Mouse (Mus musculus) lung, adult 2 months (tissue): Measurements from ENCODE around the gene Ift122. TPM values are rescaled to one million over a fixed set of nuclear protein-coding genes. Genes with fewer than 3 reads are reported as not detected.

ENCODE experiments used
- DNase-seq: peaks from one replicate; pipeline ENCODE4 v3.0.0; 2022
- H3K4me1 ChIP-seq: fragments of 200-500 bp; 2 replicates; pipeline ENCODE4 v1.6.1; 2011; ENCODE audit warnings: low read length; ENCODE audit not compliant: control insufficient read depth, insufficient read depth
- H3K4me3 ChIP-seq: fragments of 200-500 bp; replicated peaks from 2 replicates; pipeline ENCODE3; 2011; ENCODE audit warnings: low read depth, mild to moderate bottlenecking, control low read depth, low read length; ENCODE audit errors: extremely low read depth
- CTCF ChIP-seq: fragments of 200-500 bp; IDR thresholded peaks from 2 replicates; pipeline ENCODE4 v1.5.1; 2011; ENCODE audit warnings: mild to moderate bottlenecking, low read length, control low read depth; ENCODE audit not compliant: insufficient read depth
- POLR2A ChIP-seq: fragments of 200-500 bp; IDR thresholded peaks from 2 replicates; pipeline ENCODE4 v1.6.1; 2011; ENCODE audit warnings: low read depth, mild to moderate bottlenecking, control low read depth, low read length, borderline replicate concordance; ENCODE audit errors: extremely low read depth
- WGBS: fragments of 180-500 bp; shearing (Covaris S2); methylation state at CpG from one replicate; pipeline ENCODE4 v1.1.7; 2018; 5-methylcytosine and 5-hydroxymethylcytosine counted together
- polyA plus RNA-seq: library from polyadenylated mRNA; depleted of rRNA; stranded (reverse); fragments of >200 nt; gene quantifications from 2 replicates; pipeline ENCODE4 v1.2.3, GENCODE M21; 2012

Gene Ift122
- polyA plus RNA-seq, 1 experiment, result 13.4 TPM

GRCm38 (mm10) chr6:115901489-115901931 is 48.2 kb downstream of the Ift122 start:
- DNase-seq, result no peak
- H3K4me3 ChIP-seq, result no peak overlapping the region
- peaks cover 21% of the 10 kb centered on the region for H3K4me1 ChIP-seq
- WGBS, result 49% methylated on average over 8 of the region's 8 CpGs
- TF ChIP-seq POLR2A (no peak), CTCF (no peak)

- WGBS, result 76% methylated on average over 3 of the region's 3 CpGs
- TF ChIP-seq CTCF, result no peak
- TF ChIP-seq POLR2A, result no peak
- peaks cover 21% of the 10 kb centered on the region for H3K4me1 ChIP-seq
- H3K4me3 ChIP-seq, result no peak overlapping the region
- no peak for DNase-seq
Measured at GRCm38 (mm10) chr6:115902545-115902944, 49.3 kb downstream of the Ift122 start.

GRCm38 (mm10) chr6:115905568-115905967 is 52.3 kb downstream of the Ift122 start:
- peaks cover 32% of the 10 kb centered on the region for H3K4me1 ChIP-seq
- no peak overlapping the region for H3K4me3 ChIP-seq
- WGBS, result 51% methylated on average over 6 of the region's 6 CpGs
- TF ChIP-seq CTCF, result no peak
- no peak for TF ChIP-seq POLR2A
- DNase-seq, result no peak

- no peak for TF ChIP-seq POLR2A
- no peak for TF ChIP-seq CTCF
- Histone ChIP-seq H3K4me1 (peaks cover 36% of the 10 kb centered on the region), H3K4me3 (no peak overlapping the region)
- DNase-seq, result no peak
- WGBS, result 50% methylated on average over 1 of the region's 1 CpGs
Measured at GRCm38 (mm10) chr6:115906455-115906854, 53.2 kb downstream of the Ift122 start.

GRCm38 (mm10) chr6:115906871-115907270 is 53.6 kb downstream of the Ift122 start:
- TF ChIP-seq CTCF (no peak), POLR2A (no peak)
- Histone ChIP-seq H3K4me3 (no peak overlapping the region), H3K4me1 (peaks cover 37% of the 10 kb centered on the region)
- 77% methylated on average over 2 of the region's 2 CpGs for WGBS
- no peak for DNase-seq

- WGBS, result 55% methylated on average over 6 of the region's 6 CpGs
Measured at GRCm38 (mm10) chr6:115908421-115908982, 55.2 kb downstream of the Ift122 start.

GRCm38 (mm10) chr6:115909052-115909451 is 55.8 kb downstream of the Ift122 start:
- TF ChIP-seq CTCF (no peak), POLR2A (no peak)
- H3K4me1 ChIP-seq, result peaks cover 35% of the 10 kb centered on the region
- no peak for DNase-seq
- 88% methylated on average over 3 of the region's 3 CpGs for WGBS
- no peak overlapping the region for H3K4me3 ChIP-seq

More at GRCm38 (mm10) chr6:115908421-115908982, 55.2 kb downstream of the Ift122 start:
- H3K4me1 ChIP-seq, result peaks cover 35% of the 10 kb centered on the region
- no peak overlapping the region for H3K4me3 ChIP-seq
- no peak for DNase-seq
- no peak for TF ChIP-seq CTCF
- TF ChIP-seq POLR2A, result no peak

GRCm38 (mm10) chr6:115909940-115910339 is 56.7 kb downstream of the Ift122 start:
- 37% methylated on average over 8 of the region's 8 CpGs for WGBS
- no peak overlapping the region for H3K4me3 ChIP-seq
- DNase-seq, result peak; percentile 45

GRCm38 (mm10) chr6:115911763-115912162 is 58.5 kb downstream of the Ift122 start:
- TF ChIP-seq POLR2A, result no peak
- Histone ChIP-seq H3K4me1 (peaks cover 29% of the 10 kb centered on the region), H3K4me3 (no peak overlapping the region)
- 72% methylated on average over 6 of the region's 6 CpGs for WGBS
- no peak for DNase-seq

More at GRCm38 (mm10) chr6:115909940-115910339, 56.7 kb downstream of the Ift122 start:
- H3K4me1 ChIP-seq, result peaks cover 30% of the 10 kb centered on the region
- TF ChIP-seq POLR2A (peak; percentile 17; the same call in 1 of the 2 replicates), CTCF (no peak)

- H3K4me1 ChIP-seq, result peaks cover 29% of the 10 kb centered on the region
- no peak for DNase-seq
- 90% methylated on average over 10 of the region's 10 CpGs for WGBS
- no peak for TF ChIP-seq POLR2A
- no peak overlapping the region for H3K4me3 ChIP-seq
Measured at GRCm38 (mm10) chr6:115913482-115913881, 60.2 kb downstream of the Ift122 start.
